Mouse (Mus musculus) erythroblast, embryonic 14.5 days (primary cell): ENCODE data around the gene Retreg1. TPM values are rescaled to one million over a fixed set of nuclear protein-coding genes. Genes with fewer than 3 reads are reported as not detected.

Source experiments
- H3K27me3 ChIP-seq: 2 replicates; pipeline ENCODE4 v1.6.1; 2012; ENCODE audit warnings: inconsistent platforms; ENCODE audit not compliant: control insufficient read depth
- H3K36me3 ChIP-seq: 2 replicates; pipeline ENCODE4 v1.6.1; 2012; ENCODE audit warnings: mild to moderate bottlenecking, inconsistent platforms; ENCODE audit not compliant: control insufficient read depth
- H3K4me1 ChIP-seq: 2 replicates; pipeline ENCODE4 v1.6.1; 2012; ENCODE audit warnings: inconsistent platforms; ENCODE audit not compliant: control insufficient read depth
- H3K4me3 ChIP-seq: replicated peaks from 2 replicates; pipeline ENCODE3; 2012; ENCODE audit warnings: moderate library complexity, mild to moderate bottlenecking, inconsistent platforms
- H3K9me3 ChIP-seq: 2 replicates; pipeline ENCODE4 v1.6.1; 2012; ENCODE audit warnings: low read length, inconsistent platforms, mixed read lengths; ENCODE audit not compliant: control insufficient read depth
- GATA1 ChIP-seq: IDR thresholded peaks from 2 replicates; pipeline ENCODE4 v1.6.1; 2012; ENCODE audit warnings: low read length, inconsistent platforms, mixed read lengths
- TAL1 ChIP-seq: IDR thresholded peaks from 3 replicates; pipeline ENCODE4 v1.6.1; 2012; ENCODE audit warnings: low read length, inconsistent platforms, mixed read lengths
- polyA plus RNA-seq: library from polyadenylated mRNA; stranded (reverse); fragments of >175 nt; gene quantifications from 2 replicates; pipeline ENCODE4 v1.2.3, GENCODE M21; 2012

Retreg1 gene
- polyA plus RNA-seq, 1 experiment, result not detected

- Histone ChIP-seq H3K9me3 (no peaks in the 10 kb centered on the region), H3K36me3 (peaks cover 9% of the 10 kb centered on the region; the same call in 1 of the 2 replicates), H3K27me3 (no peaks in the 10 kb centered on the region), H3K4me1 (no peaks in the 10 kb centered on the region), H3K4me3 (no peak overlapping the region)
- TF ChIP-seq GATA1, result no peak
- TF ChIP-seq TAL1, result no peak
Observed at GRCm38 (mm10) chr15:25805336-25806110, 37.5 kb upstream of the Retreg1 start.

- Histone ChIP-seq H3K4me1 (no peaks in the 10 kb centered on the region), H3K4me3 (no peak overlapping the region), H3K9me3 (no peaks in the 10 kb centered on the region), H3K36me3 (peaks cover 9% of the 10 kb centered on the region; the same call in 1 of the 2 replicates), H3K27me3 (no peaks in the 10 kb centered on the region)
- TF ChIP-seq GATA1 (no peak), TAL1 (no peak)
Observed at GRCm38 (mm10) chr15:25806363-25806762, 36.6 kb upstream of the Retreg1 start.

- no peak for TF ChIP-seq GATA1
- TF ChIP-seq TAL1, result no peak
- H3K4me1 ChIP-seq, result no peaks in the 10 kb centered on the region
- no peaks in the 10 kb centered on the region for H3K9me3 ChIP-seq
- peaks cover 9% of the 10 kb centered on the region; the same call in 1 of the 2 replicates for H3K36me3 ChIP-seq
- no peaks in the 10 kb centered on the region for H3K27me3 ChIP-seq
- H3K4me3 ChIP-seq, result no peak overlapping the region
Observed at GRCm38 (mm10) chr15:25806878-25807277, 36.1 kb upstream of the Retreg1 start.

GRCm38 (mm10) chr15:25808677-25809460 lies 34.1 kb upstream of the Retreg1 start:
- Histone ChIP-seq H3K9me3 (no peaks in the 10 kb centered on the region), H3K36me3 (peaks cover 9% of the 10 kb centered on the region; the same call in 1 of the 2 replicates), H3K27me3 (no peaks in the 10 kb centered on the region), H3K4me1 (no peaks in the 10 kb centered on the region), H3K4me3 (no peak overlapping the region)
- TF ChIP-seq TAL1 (no peak), GATA1 (no peak)

GRCm38 (mm10) chr15:25809669-25810068 lies 33.3 kb upstream of the Retreg1 start:
- no peaks in the 10 kb centered on the region for H3K27me3 ChIP-seq
- no peaks in the 10 kb centered on the region for H3K9me3 ChIP-seq
- TF ChIP-seq GATA1 (no peak), TAL1 (no peak)
- peaks cover 9% of the 10 kb centered on the region; the same call in 1 of the 2 replicates for H3K36me3 ChIP-seq
- no peaks in the 10 kb centered on the region for H3K4me1 ChIP-seq
- no peak overlapping the region for H3K4me3 ChIP-seq

GRCm38 (mm10) chr15:25811834-25812250 lies 31.1 kb upstream of the Retreg1 start:
- Histone ChIP-seq H3K4me3 (no peak overlapping the region), H3K4me1 (no peaks in the 10 kb centered on the region), H3K36me3 (peaks cover 4% of the 10 kb centered on the region; the same call in 1 of the 2 replicates), H3K27me3 (no peaks in the 10 kb centered on the region), H3K9me3 (peaks cover 5% of the 10 kb centered on the region)
- TF ChIP-seq GATA1 (no peak), TAL1 (no peak)

- Histone ChIP-seq H3K4me1 (no peaks in the 10 kb centered on the region), H3K9me3 (peaks cover 5% of the 10 kb centered on the region), H3K36me3 (peaks cover 4% of the 10 kb centered on the region; the same call in 1 of the 2 replicates), H3K27me3 (no peaks in the 10 kb centered on the region), H3K4me3 (no peak overlapping the region)
- no peak for TF ChIP-seq GATA1
- no peak for TF ChIP-seq TAL1
Observed at GRCm38 (mm10) chr15:25812479-25812878, 30.5 kb upstream of the Retreg1 start.

- Histone ChIP-seq H3K9me3 (peaks cover 5% of the 10 kb centered on the region), H3K27me3 (no peaks in the 10 kb centered on the region), H3K4me1 (no peaks in the 10 kb centered on the region), H3K36me3 (peaks cover 2% of the 10 kb centered on the region; the same call in 1 of the 2 replicates), H3K4me3 (no peak overlapping the region)
- TF ChIP-seq TAL1, result no peak
- TF ChIP-seq GATA1, result no peak
Observed at GRCm38 (mm10) chr15:25814535-25814934, 28.4 kb upstream of the Retreg1 start.

GRCm38 (mm10) chr15:25817191-25817590 lies 25.8 kb upstream of the Retreg1 start:
- peaks cover 5% of the 10 kb centered on the region for H3K9me3 ChIP-seq
- H3K27me3 ChIP-seq, result no peaks in the 10 kb centered on the region
- H3K36me3 ChIP-seq, result no peaks in the 10 kb centered on the region
- TF ChIP-seq TAL1, result no peak
- no peak for TF ChIP-seq GATA1
- H3K4me3 ChIP-seq, result no peak overlapping the region
- no peaks in the 10 kb centered on the region for H3K4me1 ChIP-seq
